Mouse (Mus musculus) ES-Bruce4 (cell line): ENCODE data around the gene Pigs.

Source experiments
- CTCF ChIP-seq: IDR thresholded peaks from one replicate; pipeline ENCODE4 v1.8.1; 2011; ENCODE audit warnings: low read depth, low read length
- POLR2A ChIP-seq: IDR thresholded peaks from one replicate; pipeline ENCODE4 v1.8.1; 2011; ENCODE audit warnings: low read length; ENCODE audit not compliant: insufficient read depth

DNA sequence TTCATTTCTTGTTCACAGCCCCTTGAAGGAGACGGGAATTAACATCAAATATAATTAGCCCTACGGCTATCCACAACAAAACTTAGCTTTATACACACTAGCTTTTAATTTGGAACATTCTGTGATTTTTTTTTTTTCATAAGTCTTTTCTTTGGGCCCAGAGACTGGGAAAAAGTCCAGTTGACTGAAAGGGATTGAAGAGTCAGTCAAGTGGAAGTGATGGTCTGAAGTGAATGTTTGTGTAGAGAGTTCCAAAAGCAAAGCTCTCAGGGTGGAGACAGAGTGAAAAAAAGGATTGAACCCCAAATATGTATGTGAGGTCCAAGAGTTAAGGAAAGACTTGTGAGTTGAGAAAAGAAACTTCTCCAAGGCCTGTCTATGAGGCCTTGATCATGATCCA, 9.8 kb upstream of the Pigs start:
- TF ChIP-seq POLR2A (no peak), CTCF (no peak)
